Mouse (Mus musculus) liver, embryonic 14.5 days (tissue): ENCODE results near the gene Clcn3. TPM values are rescaled to one million over a fixed set of nuclear protein-coding genes. Genes with fewer than 3 reads are reported as not detected.
A peak's percentile ranks its signal among the peaks of the same experiment; 100 is the strongest.

Source experiments
- ATAC-seq: fragments of 200-750 bp; cut with Nextera tagmentation; 2 replicates; pipeline ENCODE4 v1.8.0; 2017; ENCODE audit warnings: moderate number of reproducible peaks, mild to moderate bottlenecking, moderate library complexity; ENCODE audit not compliant: insufficient read depth
- DNase-seq, 3 experiments: peaks; one replicate each; pipeline ENCODE4 v3.0.0-alpha.2; 2012 to 2013; ENCODE audit warnings: low read depth in 3 of 3, low spot score in 3 of 3
- H3K27ac ChIP-seq: fragments of 300-500 bp; sonication (generic); 2 replicates; pipeline ENCODE4 v1.5.1; 2014; ENCODE audit warnings: moderate library complexity, mild to moderate bottlenecking, control low read depth, inconsistent platforms
- H3K27me3 ChIP-seq: fragments of 300-500 bp; sonication (generic); 2 replicates; pipeline ENCODE4 v1.6.1; 2014; ENCODE audit warnings: mild to moderate bottlenecking, low read length, moderate library complexity; ENCODE audit not compliant: control insufficient read depth, insufficient read depth
- H3K36me3 ChIP-seq: fragments of 300-500 bp; sonication (generic); replicated peaks from 2 replicates; pipeline ENCODE4 v1.6.1; 2014; ENCODE audit warnings: low read depth; ENCODE audit not compliant: control insufficient read depth, insufficient read depth
- H3K4me1 ChIP-seq, 2 experiments: fragments of 200-500 bp in 1 of 2; fragments of 300-500 bp in 1 of 2; sonication (generic) in 1 of 2; replicated peaks; 2 replicates each; pipeline ENCODE4 v1.6.1; 2012 to 2014; ENCODE audit warnings: antibody characterized with exemption in 1 of 2, inconsistent platforms in 1 of 2, low read length in 1 of 2; ENCODE audit not compliant: control insufficient read depth in 2 of 2, insufficient read depth in 2 of 2
- H3K4me2 ChIP-seq: fragments of 300-500 bp; sonication (generic); 2 replicates; pipeline ENCODE4 v1.6.1; 2014; ENCODE audit warnings: low read depth, mild to moderate bottlenecking, control low read depth, moderate library complexity
- H3K4me3 ChIP-seq, 2 experiments: fragments of 200-500 bp in 1 of 2; fragments of 300-500 bp in 1 of 2; sonication (generic) in 1 of 2; 2 replicates each; pipeline ENCODE4 v1.5.1; 2012 to 2014; ENCODE audit warnings: low read depth in 2 of 2, low read length in 2 of 2, mild to moderate bottlenecking in 2 of 2, control low read depth in 1 of 2, inconsistent platforms in 1 of 2, moderate library complexity in 1 of 2; ENCODE audit not compliant: insufficient read depth in 1 of 2
- H3K9ac ChIP-seq: fragments of 300-500 bp; sonication (generic); replicated peaks from 2 replicates; pipeline ENCODE4 v1.6.1; 2014; ENCODE audit warnings: mild to moderate bottlenecking, control low read depth, moderate library complexity
- H3K9me3 ChIP-seq: fragments of 300-500 bp; sonication (generic); 2 replicates; pipeline ENCODE4 v1.6.1; 2016; ENCODE audit warnings: low read length, mixed read lengths; ENCODE audit not compliant: control insufficient read depth
- CTCF ChIP-seq: IDR thresholded peaks from 2 replicates; pipeline ENCODE4 v1.5.1; 2016; ENCODE audit warnings: antibody characterized with exemption, low read depth, control low read depth
- EP300 ChIP-seq: IDR thresholded peaks from 2 replicates; pipeline ENCODE4 v1.6.1; 2016; ENCODE audit warnings: antibody characterized with exemption, low read depth
- WGBS: fragments of 180-500 bp; shearing (Covaris S2); extraction: QIAGEN DNeasy Blood & Tissue Kit; methylation state at CpG from one replicate; pipeline ENCODE4 v1.1.7; 2014; ENCODE audit not compliant: insufficient replicate concordance; 5-methylcytosine and 5-hydroxymethylcytosine counted together
- polyA plus RNA-seq, 2 experiments: library from polyadenylated mRNA; depleted of rRNA in 1 of 2; stranded (reverse) in 1 of 2; unstranded in 1 of 2; fragments of >200 nt; fragmentation: Nextera tagmentation in 1 of 2; extraction: Ambion mirVana in 1 of 2; gene quantifications; 2 replicates each; pipeline versions ENCODE4 v1.2.1 to v1.2.3; 2012 to 2014

The Clcn3 gene
- polyA plus RNA-seq, 2 experiments: 28.1 to 34.6 TPM

GRCm38 (mm10) chr8:60956847-60957246, 26.3 kb downstream of the Clcn3 start:
- no peaks in the 10 kb centered on the region for H3K27me3 ChIP-seq
- H3K4me2 ChIP-seq: peak overlapping the region; percentile 77
- peak overlapping the region; percentile 98 for H3K27ac ChIP-seq
- no peaks in the 10 kb centered on the region for H3K9me3 ChIP-seq
- peak; percentile 64 to 76 (median 71) for DNase-seq
- no peaks in the 10 kb centered on the region for H3K36me3 ChIP-seq
- H3K4me1 ChIP-seq: peaks cover 35 to 39% of the 10 kb centered on the region in 2 experiments
- ATAC-seq: peak; percentile 73
- peak overlapping the region in 1 of 2 experiments; percentile 35; a peak in 3 of 4 replicates for H3K4me3 ChIP-seq
- WGBS: 9% methylated on average over 7 of the region's 7 CpGs
- TF ChIP-seq EP300 (peak; percentile 68), CTCF (no peak)
- peak overlapping the region; percentile 63 for H3K9ac ChIP-seq

- TF ChIP-seq CTCF: no peak
- peak; percentile 95 for TF ChIP-seq EP300
- H3K9ac ChIP-seq: peak overlapping the region; percentile 93
- peak overlapping the region; percentile 89 for H3K4me2 ChIP-seq
- H3K4me3 ChIP-seq: peak overlapping the region; percentile 74 to 99
- H3K9me3 ChIP-seq: no peaks in the 10 kb centered on the region
- 3% methylated on average over 15 of the region's 15 CpGs for WGBS
- DNase-seq (peak; percentile 94 to 95 (median 95)), ATAC-seq (peak; percentile 89)
- H3K36me3 ChIP-seq: no peaks in the 10 kb centered on the region
- peak overlapping the region; percentile 98 for H3K27ac ChIP-seq
- no peaks in the 10 kb centered on the region for H3K27me3 ChIP-seq
- H3K4me1 ChIP-seq: peaks cover 50 to 53% of the 10 kb centered on the region in 2 experiments
These were observed 28.7 kb downstream of the Clcn3 start for GRCm38 (mm10) chr8:60954281-60955014.

- TF ChIP-seq EP300 (0 out of 2 replicates have a peak, but pooled peaks have one; percentile 29), CTCF (no peak)
- peak overlapping the region; percentile 85 for H3K27ac ChIP-seq
- WGBS: 24% methylated on average over 5 of the region's 5 CpGs
- H3K4me3 ChIP-seq: peak overlapping the region; percentile 60 to 99
- no peaks in the 10 kb centered on the region for H3K9me3 ChIP-seq
- peak overlapping the region; percentile 69 for H3K9ac ChIP-seq
- peaks cover 47 to 48% of the 10 kb centered on the region in 2 experiments for H3K4me1 ChIP-seq
- DNase-seq (no peak), ATAC-seq (no peak)
- no peaks in the 10 kb centered on the region for H3K27me3 ChIP-seq
- H3K36me3 ChIP-seq: no peaks in the 10 kb centered on the region
- H3K4me2 ChIP-seq: peak overlapping the region; percentile 85
These were observed 30.3 kb downstream of the Clcn3 start for GRCm38 (mm10) chr8:60952803-60953202.

GRCm38 (mm10) chr8:60951757-60952156, 31.3 kb downstream of the Clcn3 start:
- Histone ChIP-seq H3K9me3 (no peaks in the 10 kb centered on the region), H3K9ac (peak overlapping the region; percentile 69), H3K27ac (peak overlapping the region; percentile 48; the same call in 1 of the 2 replicates), H3K4me1 (peaks cover 37 to 38% of the 10 kb centered on the region in 2 experiments), H3K4me2 (peak overlapping the region; percentile 85), H3K27me3 (no peaks in the 10 kb centered on the region), H3K36me3 (no peaks in the 10 kb centered on the region), H3K4me3 (peak overlapping the region in 1 of 2 experiments; percentile 60; a peak in 2 of 4 replicates)
- DNase-seq: no peak
- no peak for ATAC-seq
- TF ChIP-seq CTCF: no peak
- TF ChIP-seq EP300: no peak
- WGBS: 95% methylated on average over 1 of the region's 1 CpGs

- Histone ChIP-seq H3K4me1 (peaks cover 32 to 33% of the 10 kb centered on the region in 2 experiments), H3K9me3 (no peaks in the 10 kb centered on the region), H3K27me3 (no peaks in the 10 kb centered on the region), H3K4me2 (peak overlapping the region; percentile 59), H3K36me3 (no peaks in the 10 kb centered on the region; the same call in 1 of the 2 replicates), H3K4me3 (peak overlapping the region in 1 of 2 experiments; percentile 22; a peak in 1 of 4 replicates), H3K27ac (peak overlapping the region; percentile 46; the same call in 1 of the 2 replicates), H3K9ac (peak overlapping the region; percentile 47; the same call in 1 of the 2 replicates)
- DNase-seq (no peak), ATAC-seq (no peak)
- WGBS: 80% methylated on average over 4 of the region's 4 CpGs
- TF ChIP-seq EP300: no peak
- TF ChIP-seq CTCF: no peak
These were observed 31.8 kb downstream of the Clcn3 start for GRCm38 (mm10) chr8:60951271-60951670.
